Mouse (Mus musculus): ENCODE data around the gene Manea. TPM values are rescaled to one million over a fixed set of nuclear protein-coding genes. Genes with fewer than 3 reads are reported as not detected.

The Manea gene
- polyA plus RNA-seq, 1 experiment from 2014 or later = 12.4 TPM

GRCm38 (mm10) chr4:26275769-26276168 lies 70.9 kb downstream of the Manea start:
- WGBS = 76% methylated on average over 2 of the region's 2 CpGs

More at GRCm38 (mm10) chr4:26275769-26276168, 70.9 kb downstream of the Manea start:
- no peaks in the 10 kb centered on the region for H3K27me3 ChIP-seq
- no peak overlapping the region for H3K9ac ChIP-seq
- H3K36me3 ChIP-seq = no peaks in the 10 kb centered on the region
- H3K4me1 ChIP-seq = no peaks in the 10 kb centered on the region
- ATAC-seq (ENCODE audit: low FRiP score, low read depth) = no peak
- H3K4me2 ChIP-seq (replicated peaks) = no peak overlapping the region
- H3K27ac ChIP-seq = no peak overlapping the region
- H3K9me3 ChIP-seq = no peaks in the 10 kb centered on the region
- H3K4me3 ChIP-seq = no peak overlapping the region
